Mouse (Mus musculus): ENCODE measurements around the gene Ccr7.

Gene Ccr7

DNA sequence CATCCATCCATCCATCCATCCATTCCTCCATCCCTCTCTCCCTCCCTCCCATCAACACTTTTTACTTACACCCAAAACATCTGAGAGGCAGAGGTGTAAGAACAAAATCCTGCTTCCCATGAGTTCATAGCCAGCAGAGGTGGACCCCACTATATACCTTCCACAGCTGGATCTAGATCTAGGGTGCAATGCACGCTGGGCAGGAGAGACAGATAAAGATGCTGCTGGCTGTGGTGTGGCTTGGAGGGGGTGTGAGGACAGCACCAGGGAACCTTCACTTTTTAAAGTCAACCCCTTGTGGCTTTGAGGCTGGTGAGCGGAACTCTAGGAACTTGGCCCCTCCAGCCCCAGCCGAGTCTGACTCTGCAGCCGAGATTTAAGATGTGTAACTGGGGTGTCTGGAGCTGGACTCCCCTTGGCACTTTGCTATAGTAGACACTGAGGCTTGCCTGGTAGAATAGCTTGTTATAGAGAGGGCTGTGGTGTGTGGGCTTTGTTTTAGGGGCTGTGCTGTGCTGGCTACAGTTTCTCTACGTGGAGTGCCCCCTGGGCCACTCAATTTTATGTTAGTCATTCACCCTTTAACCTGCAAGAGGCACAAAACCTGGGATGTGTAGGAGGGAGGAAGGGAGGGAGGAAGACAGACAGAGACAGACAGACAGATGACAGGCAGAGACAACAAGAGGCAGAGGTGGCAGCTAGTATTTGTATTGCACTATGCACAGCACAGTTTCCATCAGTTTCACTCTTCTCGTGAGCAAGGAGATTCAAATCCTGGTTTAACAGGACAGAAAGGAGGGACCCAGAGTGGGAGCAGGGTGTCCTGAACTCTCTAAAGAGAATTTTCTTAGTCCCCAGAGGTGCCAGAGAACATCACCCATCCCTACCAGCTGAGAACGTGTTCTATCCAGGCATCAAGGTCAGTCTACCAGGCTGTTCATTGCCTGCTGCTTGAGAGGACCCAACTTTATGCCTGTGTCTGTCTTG, 817 bp downstream of the Ccr7 start:
- DNase-seq: no peak

DNA sequence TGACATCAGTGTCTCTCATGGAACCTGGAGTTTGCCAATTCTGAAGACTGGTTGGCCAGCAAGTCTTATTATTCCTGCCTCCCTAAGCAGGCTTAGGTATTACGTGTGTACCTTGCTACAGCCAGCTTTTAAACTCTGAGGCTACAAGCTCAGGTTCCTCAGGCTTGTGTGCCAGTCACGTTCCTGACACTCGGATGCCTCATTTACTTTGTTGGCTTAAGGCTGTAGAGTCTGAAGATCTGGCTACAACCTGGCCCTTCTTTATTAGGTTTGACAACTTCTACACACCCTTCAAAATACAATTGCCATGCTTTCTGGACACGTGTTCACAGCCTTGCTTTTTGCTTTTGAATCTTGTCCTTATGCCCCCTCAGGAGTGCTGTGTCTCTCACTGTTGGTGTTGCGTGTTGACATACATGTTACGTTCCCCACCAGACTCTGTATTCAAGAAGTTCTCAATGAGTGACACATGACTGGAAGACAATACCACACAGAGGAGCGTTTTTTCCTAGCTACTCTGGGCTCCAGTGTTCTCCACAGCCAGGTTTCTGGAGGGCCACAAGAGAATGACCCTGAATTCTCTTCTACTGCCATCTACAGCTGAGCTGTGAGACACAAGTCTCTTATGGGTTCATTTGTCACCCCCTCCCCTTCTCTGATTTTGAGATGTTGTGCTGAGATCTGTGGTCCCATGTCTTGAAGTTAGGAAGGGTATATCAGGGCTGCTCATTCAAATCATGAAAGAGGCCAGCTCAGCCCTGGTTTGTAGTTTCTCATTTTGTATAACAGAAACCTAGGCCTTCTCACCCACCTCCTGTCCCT, 2.3 kb downstream of the Ccr7 start:
- no peak for DNase-seq

DNA sequence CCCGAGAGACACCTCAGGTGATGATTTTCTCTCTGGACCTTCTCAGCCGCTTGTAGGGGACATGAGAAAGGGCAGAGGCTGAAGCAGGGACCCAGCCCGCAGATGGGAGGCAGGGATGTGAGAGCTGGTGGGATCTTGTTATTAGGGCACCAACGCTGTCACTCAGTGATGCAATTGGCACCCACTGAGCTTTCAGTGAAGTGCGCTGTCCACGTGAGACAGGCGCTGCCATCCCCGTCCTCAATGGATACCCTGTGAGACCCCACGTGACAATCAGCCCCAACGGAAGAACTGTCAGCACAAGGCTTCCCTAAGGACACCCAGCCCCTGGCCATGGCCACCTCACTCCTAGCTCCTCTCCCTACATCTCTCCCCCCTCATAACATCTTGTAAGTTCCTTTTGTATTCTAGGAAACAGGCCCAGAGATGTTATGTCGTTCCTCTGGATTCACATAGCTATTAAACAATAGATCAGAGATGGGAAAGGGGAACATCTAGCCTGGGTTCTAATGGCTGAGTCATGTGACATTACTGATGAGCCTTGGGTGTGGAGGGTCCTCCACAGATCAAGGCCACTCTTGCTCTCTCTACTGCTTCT, 3.4 kb downstream of the Ccr7 start:
- no peak for DNase-seq

DNA sequence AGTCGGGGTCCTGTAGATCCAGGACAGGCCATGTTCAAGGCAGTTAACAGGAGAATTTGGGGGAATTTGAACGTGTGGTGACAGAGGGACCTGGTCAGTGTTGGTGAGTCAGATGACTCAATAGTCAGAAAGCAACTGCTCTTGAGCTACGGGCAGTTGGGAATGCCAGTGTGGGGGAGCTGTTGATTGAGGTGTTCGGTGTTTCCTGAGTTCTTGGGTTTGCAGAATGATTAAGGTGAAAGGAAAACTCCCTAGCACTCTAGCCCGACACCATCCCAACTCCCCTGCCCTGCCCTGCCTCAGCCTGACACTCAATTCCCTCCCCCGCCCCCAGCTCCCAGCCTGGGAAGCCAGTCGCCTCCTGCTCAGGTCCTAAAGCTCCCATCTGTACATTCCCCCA, 4.0 kb downstream of the Ccr7 start:
- DNase-seq: no peak

DNA sequence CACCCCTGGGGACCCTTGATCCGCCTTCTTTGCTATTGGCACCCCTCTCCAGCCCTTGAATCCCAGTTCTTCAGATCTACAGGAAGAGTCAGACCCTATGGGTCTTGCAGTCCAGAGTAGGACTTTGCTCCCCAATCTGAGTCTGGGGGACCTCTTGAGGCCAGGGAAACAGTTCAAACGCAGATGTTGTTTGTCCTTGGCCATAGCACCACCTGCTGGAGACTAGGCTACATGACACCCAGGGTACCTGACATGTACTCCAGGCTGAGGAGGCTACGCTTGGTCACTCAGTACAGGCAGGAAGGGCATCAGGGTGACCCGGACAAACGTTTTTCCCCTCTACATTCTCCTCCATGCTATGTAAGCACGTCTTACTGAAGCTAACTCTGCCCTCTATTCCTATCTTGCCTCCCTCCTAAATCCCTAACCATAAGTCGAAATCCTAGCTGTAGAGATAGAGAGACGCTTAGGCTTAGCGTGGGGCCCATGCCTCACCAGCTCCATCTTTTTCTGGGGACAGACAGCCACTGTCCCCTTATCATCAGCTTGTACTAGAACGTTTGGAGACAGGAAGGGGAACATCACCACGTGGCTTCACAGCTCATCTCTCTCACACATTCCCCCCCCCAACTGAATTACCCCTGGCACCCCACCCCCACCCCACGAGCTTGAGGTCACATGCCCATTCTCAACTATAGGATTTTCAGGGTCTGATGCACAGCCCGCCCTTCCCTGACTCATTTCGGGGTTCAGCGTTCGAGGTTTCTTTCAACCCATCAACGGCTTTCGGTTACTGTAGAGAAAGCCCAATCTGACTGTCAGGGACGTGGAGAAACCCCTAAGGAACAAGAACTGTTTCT, 4.7 kb downstream of the Ccr7 start:
- peak; percentile 46 for DNase-seq

DNA sequence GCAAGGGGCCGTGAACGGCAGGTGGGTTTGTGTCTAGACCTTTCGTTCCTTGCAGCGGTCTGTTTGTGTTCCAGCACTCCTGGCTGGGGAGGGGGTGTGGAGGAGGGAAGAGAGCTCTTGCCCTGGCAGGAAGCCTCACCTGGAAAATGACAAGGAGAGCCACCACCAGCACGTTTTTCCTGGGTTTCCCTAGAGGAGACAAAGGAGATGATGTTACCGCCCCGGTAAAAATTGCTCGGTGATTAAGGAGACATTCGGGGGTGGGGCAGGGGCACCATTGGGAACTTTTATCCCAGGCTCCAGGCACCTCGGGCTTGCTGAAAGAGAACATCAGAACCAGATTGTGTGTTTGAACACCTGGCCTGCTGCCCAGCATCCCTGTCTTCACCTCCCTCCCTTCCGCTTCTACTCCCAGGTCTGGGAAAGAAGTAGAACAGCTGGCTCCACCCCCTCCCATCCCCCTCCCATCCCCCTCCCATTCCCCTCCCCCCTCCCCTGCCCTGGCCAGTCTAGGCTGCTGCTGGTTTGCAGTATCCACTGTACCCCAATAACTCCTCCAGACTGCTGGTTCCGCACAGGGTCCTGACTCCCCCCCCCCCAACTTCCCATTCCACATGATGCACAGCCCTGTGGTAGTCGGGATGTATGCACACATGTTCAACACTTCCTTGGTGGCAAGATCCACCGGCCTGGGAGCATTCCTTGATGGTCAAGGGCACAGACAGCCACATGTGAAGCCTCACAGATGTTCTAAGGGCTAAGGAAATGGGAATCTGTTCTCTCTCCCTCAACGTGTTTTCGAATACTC, 5.8 kb downstream of the Ccr7 start:
- DNase-seq: no peak

DNA sequence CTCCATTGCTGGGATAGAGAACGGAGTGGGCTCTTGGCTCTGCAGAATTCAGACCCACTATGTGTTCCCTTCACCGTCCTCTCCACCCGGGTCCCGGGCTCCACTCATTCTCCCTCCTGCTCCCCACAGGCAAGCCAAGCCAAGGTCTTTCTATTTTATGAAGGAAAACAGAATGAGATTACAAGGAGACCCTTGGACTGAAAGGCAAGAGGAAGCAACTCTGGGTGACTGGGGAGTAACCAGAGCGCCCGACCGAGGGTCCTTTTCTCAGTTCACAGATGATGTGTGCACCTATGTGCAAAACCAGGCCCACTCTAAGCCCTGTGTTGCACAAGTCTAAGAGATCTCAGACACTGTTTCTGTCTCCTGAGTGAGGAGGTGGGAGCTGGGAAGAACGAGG, 6.5 kb downstream of the Ccr7 start:
- DNase-seq: no peak

DNA sequence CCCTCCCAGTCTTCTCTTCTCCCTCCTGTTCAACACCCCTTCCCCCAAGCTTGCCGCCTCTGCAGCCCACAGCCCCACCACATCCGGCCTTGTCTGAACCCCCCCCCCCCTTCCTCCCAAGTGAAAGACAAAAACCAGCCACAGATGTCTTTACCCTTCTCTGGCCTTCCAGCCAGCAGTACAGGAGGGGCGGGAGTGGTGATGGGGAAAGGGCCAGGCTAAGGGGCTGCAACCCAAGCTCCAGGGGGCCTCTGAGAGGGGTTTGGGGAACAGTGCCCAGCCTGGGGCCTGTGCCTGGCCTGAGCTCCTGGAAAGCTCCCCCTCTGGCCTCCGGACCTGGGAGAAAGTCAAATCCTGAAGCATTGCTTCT, 7.0 kb downstream of the Ccr7 start:
- no peak for DNase-seq

DNA sequence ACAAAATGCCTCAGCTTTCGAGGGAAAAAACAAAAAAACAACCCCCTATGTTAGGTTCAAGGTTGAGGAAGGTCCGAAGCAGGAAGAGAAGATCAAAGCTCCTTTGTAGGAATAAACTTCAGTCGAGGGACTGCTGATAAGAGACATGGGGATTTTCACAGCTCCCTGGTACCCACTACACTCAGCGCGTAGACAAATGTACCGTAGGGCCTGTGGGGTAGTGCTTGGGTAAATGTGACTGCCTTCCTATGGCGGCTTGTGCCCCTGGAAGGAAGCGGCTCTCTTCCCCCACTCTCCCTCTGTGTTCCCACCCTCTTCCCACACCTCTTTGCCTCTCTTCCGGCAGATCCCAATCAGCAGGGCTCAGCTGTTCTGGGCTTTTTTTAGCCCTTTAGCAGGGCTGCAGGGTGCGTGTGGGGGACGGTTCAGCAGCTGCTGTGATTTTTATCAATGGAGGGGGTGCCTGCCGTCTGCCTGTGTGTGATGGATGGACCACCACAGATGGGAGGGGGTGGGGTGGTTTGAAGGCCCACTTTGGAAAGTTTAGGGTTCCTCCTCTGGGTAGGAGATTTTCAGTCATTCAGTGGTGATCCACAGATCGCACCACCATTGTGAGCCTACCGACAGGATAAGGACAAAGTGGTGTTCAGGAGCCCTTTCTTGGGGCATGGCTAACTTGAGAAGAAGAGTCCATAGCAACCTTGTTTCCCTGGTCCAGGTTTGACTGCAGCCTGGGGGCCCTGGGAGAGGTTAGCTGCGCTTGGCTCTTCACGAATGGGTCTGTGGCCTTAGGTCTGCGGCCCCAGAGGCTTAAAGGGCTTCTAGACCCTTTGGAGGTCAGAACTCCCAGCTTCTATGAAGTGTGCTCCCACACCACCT, 7.6 kb downstream of the Ccr7 start:
- DNase-seq: no peak

DNA sequence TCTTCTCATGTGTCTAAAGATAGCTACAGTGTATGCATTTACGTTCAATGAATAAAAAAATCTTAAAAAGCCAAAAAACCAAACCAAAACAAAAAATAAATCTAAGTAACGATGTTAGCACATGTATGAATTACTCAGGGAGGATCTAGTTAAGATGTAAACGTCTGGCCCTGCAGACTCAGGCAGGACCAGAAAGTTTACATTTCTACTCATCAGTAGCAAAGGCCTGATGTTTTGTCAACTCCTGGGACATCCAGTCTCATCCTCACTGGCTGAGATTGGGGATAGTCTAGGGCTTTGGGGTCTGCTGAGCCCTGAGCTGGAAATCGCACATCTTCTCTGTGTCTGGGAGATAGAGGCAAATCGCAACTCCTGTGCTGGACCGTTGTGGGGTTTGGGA, 8.3 kb downstream of the Ccr7 start:
- no peak for DNase-seq

DNA sequence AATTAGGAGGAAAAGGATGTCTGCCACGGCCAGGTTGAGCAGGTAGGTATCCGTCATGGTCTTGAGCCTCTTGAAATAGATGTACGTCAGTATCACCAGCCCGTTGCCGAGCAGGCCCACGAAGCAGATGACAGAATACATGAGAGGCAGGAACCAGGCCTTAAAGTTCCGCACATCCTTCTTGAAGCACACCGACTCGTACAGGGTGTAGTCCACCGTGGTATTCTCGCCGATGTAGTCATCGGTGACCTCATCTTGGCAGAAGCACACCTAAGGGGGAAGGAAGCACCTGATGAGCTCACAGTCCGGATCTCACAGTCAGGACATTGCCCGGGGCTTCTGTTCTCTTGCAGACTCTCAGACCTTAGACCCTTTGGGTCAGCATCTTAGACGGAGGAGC, 9.1 kb downstream of the Ccr7 start:
- no peak for DNase-seq

DNA sequence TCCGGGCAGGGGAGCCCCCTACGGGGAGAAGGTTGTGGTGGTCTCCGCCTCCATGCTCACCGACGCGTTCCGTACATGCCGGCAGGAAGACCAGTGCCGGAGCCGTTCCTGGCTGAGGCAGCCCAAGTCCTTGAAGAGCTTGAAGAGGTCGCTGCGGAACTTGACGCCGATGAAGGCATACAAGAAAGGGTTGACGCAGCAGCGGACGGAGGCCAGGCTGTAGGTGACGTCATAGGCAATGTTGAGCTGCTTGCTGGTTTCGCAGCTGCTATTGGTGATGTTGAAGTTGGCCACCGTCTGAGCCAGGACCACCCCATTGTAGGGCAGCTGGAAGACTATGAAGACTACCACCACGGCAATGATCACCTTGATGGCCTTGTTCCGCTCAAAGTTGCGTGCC, 9.9 kb downstream of the Ccr7 start:
- DNase-seq: no peak

DNA sequence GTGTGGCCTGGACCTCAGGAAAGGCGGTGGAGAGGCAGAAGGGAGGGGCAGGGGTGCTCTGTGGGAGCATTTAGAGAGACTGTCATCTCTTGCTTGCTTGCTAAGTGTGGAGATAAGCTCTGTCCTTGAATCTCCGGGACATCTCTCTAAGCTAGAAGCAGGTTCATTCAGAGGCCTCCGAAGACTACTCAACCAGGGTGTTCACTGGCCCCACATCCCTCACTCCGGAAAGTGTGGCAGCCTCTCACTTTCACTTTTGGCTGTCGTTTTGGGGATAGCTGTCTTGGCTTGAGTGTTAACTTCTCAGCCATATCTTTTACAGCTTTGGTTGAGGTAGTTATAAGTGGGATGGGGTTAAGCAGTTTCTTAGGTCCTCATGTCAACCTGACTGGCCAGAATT, 10.4 kb downstream of the Ccr7 start:
- no peak for DNase-seq

DNA sequence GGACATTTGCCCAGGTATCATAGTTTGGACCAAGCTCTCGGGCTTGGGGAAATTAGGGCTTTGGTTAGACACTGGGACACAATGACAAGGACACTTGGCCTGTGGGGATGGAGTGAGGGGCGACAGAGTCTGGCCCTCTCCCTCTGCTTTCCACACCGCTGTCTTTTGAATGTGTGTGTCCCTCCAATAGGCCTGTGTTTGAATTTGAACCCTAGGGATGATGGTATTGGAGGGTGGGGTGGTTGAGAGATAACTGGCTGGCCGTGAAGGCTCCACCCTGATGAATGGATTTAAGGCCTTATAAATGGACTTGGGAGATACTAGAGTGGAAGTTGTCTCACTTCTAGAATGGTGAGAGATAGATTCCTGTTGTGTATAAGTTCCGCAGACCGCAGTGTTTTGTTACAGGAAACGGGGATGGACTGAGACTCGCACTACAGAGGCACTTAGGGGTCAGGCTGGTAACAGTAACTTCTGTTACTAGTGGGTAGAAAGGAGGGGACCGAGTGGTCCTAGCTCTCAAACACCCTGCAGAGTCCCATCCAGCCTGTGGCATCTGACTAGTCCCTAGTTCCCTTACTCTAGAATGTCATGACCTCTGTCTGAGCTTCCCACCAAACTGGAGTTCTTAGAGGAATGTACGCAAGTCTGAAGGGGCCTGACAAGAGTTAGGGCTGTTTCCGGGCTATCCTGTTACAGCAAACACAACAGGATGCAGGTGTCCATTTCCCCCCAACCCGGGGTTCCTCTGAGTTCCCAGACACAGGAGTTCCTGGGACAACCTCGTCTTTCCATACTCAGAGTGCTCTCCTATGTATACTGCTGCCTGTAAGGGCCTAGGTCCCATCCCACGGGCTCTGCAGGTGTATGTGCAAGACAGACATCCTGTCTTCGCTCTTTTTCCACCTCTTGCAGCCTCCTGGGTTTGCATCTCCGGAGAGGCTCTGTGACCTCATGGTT, 11.5 kb downstream of the Ccr7 start:
- no peak for DNase-seq

DNA sequence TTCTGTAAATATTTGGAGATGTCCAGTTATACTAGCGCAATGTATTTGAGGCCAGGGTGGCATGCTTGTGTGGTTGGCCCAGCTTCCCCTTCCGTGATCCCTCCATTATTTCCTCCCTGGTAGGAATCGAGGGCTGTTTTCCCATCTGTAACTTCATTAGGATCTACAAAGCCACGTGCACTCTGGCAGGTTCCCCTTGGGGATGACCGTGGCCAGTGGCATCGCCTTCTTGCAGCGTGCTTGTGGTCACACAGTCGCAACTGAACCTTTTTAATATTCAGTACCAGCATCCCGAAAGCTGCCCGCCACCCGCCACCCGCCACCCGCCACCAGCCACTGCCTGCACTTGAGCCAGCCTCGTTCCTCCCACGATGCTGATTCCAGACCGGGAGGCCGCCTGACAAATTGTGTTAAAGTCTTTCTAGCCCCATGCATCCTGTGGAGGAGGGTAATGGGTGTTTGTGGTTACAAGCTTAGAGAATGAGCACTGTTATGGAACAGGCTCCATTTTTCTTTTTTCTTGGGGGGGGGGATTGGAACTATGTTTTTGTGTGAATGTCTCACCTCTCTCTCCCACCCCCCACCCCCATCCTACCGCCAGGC, 12.3 kb downstream of the Ccr7 start:
- no peak for DNase-seq

DNA sequence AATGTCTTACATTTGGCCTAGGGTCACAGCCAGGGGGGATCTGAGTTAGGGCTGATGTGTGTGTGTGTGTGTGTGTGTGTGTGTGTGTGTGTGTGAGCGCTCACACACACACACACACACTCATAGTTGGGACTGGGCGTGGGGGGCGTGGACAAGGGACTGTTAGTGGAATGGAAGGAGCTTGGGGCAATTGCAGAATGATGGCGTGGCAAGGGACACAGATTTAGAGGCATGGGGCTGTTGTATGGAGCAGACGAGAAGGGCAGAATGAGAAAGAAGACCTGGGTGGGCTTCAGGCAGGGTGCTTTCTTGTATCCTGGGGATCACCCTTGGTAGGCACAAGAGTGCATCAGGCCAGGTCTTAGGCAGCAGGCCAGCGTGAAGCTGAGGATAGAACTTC, 12.8 kb downstream of the Ccr7 start:
- no peak for DNase-seq

DNA sequence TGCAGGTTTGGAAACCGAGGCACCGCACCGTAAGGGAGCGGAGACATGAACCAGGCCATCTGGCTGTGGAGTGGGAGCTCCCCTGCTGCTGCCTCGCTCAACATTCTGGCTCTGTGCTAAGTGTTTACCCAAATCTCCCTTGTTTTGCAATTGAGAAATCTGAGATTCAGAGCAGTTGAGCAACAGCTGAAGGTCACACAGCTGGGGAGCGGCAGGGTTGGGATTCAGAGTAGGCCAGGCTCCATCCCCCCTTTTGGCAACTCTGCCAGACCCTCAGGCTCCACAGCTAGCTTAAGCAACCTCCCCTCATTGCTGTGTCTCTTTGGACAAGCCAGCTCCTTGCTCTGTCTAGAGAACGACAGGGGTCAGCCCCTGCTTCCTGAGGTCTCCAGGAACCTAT, 13.3 kb downstream of the Ccr7 start:
- no peak for DNase-seq

DNA sequence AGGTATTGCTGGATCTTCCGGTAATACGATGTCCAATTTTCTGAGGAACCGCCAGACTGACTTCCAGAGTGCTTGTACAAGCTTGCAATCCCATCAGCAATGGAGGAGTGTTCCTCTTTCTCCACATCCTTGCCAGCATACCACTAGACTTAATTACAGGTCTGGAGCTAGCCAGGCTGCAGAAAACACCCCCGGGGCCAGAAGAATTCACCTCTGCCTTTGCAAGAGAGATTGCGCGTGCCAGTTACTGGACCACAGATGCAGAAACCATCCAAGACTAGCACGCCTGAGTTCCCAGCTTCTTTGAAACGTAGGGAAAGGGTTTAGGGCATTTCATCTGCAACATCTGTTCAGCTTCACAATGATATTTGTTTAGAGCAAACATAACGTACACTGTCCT, 15.9 kb downstream of the Ccr7 start:
- DNase-seq: no peak

DNA sequence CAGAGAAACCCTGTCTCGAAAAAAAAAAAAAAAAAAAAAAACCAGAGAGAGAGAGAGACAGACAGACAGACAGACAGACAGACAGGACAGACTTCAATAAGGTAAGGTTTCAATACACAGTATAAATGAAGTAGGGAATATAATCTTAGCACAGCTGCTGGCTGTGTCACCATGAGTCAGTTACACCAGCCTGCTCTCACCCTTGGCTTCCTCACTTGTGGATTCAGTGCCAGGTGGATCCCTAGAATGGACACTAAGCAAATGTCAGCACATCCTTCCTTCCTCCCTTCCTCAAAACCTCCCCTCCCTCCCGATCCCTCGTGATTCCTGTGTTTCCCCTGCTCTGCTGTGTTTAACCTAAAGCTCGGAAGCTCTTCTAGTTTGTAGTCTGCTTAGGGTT, 17.5 kb downstream of the Ccr7 start:
- no peak for DNase-seq
